Mouse (Mus musculus): ENCODE data around the gene Plekha6. TPM values are rescaled to one million over a fixed set of nuclear protein-coding genes. Genes with fewer than 3 reads are reported as not detected.

Gene Plekha6
- total and polyA plus RNA-seq, 3 experiments: 11.8 to 28.5 TPM; not detected in 1

DNA sequence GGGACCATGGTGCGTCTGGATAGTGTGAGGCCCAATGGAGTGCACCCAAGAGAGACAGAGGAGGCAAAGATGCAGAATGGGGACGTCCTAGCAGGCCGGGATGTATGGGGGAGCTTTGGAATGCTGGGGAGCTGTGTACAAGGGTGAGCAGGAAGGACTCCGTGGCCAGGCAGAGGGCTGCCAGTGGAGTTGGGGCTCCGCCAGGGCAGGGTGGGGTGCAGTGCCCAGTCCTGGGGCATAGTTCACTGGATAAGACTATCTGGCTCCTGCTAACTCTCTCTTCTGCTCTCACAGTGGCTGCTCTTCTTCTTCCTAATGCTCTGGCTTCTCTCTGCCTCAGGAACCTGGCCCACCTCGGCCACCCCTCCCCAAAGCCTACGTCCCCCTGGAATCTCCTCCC, 121.9 kb downstream of the Plekha6 start:
- Histone ChIP-seq H3K4me3 (ENCODE audit: control insufficient read depth in 1 of 2, insufficient read depth in 1 of 2, low read depth in 2 of 2, low read length in 2 of 2) (no peak overlapping the region), H3K4me1 (ENCODE audit: control insufficient read depth in 1 of 2, insufficient read depth in 2 of 2, low read length in 2 of 2) (no peaks in the 10 kb centered on the region), H3K9ac (ENCODE audit: control insufficient read depth, low read depth, low read length, poor library complexity, severe bottlenecking) (no peak overlapping the region), H3K27ac (ENCODE audit: control insufficient read depth, low read depth, low read length) (no peak overlapping the region), H3K79me2 (ENCODE audit: control insufficient read depth, insufficient read depth, low read length, poor library complexity) (no peaks in the 10 kb centered on the region), H3K9me3 (replicated peaks; ENCODE audit: insufficient read depth, low read length) (no peaks in the 10 kb centered on the region), H3K27me3 (ENCODE audit: control insufficient read depth in 1 of 2, insufficient read depth in 2 of 2, low read length in 2 of 2) (no peaks in the 10 kb centered on the region), H3K36me3 (ENCODE audit: control insufficient read depth in 1 of 2, insufficient read depth in 2 of 2, low read length in 2 of 2) (peaks cover 0 to 2% of the 10 kb centered on the region in 2 experiments; a peak in 1 of 4 replicates)
- TF ChIP-seq GABPA (IDR thresholded peaks at IDR 0.05; ENCODE audit: low read depth, low read length): no peak
- no peak for TF ChIP-seq MYC (IDR thresholded peaks at IDR 0.05; ENCODE audit: low read depth, low read length)
- no peak for TF ChIP-seq MXI1 (IDR thresholded peaks at IDR 0.05; ENCODE audit: low read depth, low read length)
- TF ChIP-seq POLR2A (IDR thresholded peaks at IDR 0.05; ENCODE audit: control insufficient read depth in 1 of 2, insufficient read depth in 1 of 2, low read depth in 1 of 2, low read length in 2 of 2, poor library complexity in 1 of 2): no peak
- no peak for TF ChIP-seq TAL1 (IDR thresholded peaks at IDR 0.05; ENCODE audit: low read length)
- TF ChIP-seq POLR2AphosphoS5 (IDR thresholded peaks at IDR 0.05; ENCODE audit: borderline replicate concordance, low read depth, low read length): no peak
- no peak for TF ChIP-seq CHD2 (IDR thresholded peaks at IDR 0.05; ENCODE audit: low read length)
- TF ChIP-seq KAT2A (conservative IDR thresholded peaks at IDR 0.05; ENCODE audit: low read depth, low read length): no peak
- TF ChIP-seq JUND (IDR thresholded peaks at IDR 0.05; ENCODE audit: low read depth, low read length): no peak
- no peak for TF ChIP-seq SMC3 (IDR thresholded peaks at IDR 0.05; ENCODE audit: low read depth, low read length)
- no peak for TF ChIP-seq EP300 (IDR thresholded peaks at IDR 0.05; ENCODE audit: low read depth in 1 of 2, low read length in 2 of 2)
- no peak for TF ChIP-seq POLR2AphosphoS2 (IDR thresholded peaks at IDR 0.05; ENCODE audit: low read length)
- TF ChIP-seq NRF1 (IDR thresholded peaks at IDR 0.05; ENCODE audit: insufficient read depth, low read depth, low read length, poor library complexity, severe bottlenecking): no peak
- TF ChIP-seq CHD1 (IDR thresholded peaks at IDR 0.05; ENCODE audit: low read depth, low read length): no peak
- no peak for TF ChIP-seq MEF2A (IDR thresholded peaks at IDR 0.05; ENCODE audit: extremely low read depth, insufficient replicate concordance, low read depth, low read length, poor library complexity, severe bottlenecking)
- DNase-seq (ENCODE audit: low read depth, low spot score): no peak

DNA sequence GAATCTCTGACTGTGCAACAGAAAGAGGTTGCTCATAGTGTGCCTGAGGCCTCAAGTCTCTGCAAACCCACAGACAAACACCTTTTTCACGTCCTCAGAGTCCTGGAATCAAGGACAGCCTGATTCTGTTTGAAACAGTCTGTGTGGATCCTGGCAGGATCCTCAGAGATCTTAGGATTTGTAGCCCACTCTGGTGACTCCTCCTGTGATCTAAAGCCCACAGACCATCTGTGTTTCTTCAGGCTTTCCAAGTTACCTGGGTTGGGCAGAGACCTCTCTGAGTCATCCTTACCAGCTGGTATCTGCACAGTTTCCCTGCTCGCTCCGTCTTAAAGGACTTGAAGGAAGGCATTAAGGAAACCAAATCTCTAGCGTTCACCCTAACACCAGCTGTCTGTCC, 123.0 kb downstream of the Plekha6 start:
- TF ChIP-seq E2F4 (IDR thresholded peaks at IDR 0.05; ENCODE audit: borderline replicate concordance, low read depth, low read length) (no peak), HCFC1 (IDR thresholded peaks at IDR 0.05; ENCODE audit: low read depth, low read length) (no peak), BHLHE40 (IDR thresholded peaks at IDR 0.05; ENCODE audit: borderline replicate concordance, low read depth, low read length) (no peak), MYB (IDR thresholded peaks at IDR 0.05; ENCODE audit: low read depth, low read length) (no peak), KAT2A (conservative IDR thresholded peaks at IDR 0.05; ENCODE audit: low read depth, low read length) (no peak), RCOR1 (IDR thresholded peaks at IDR 0.05; ENCODE audit: low read depth, low read length) (no peak), ETS1 (IDR thresholded peaks at IDR 0.05; ENCODE audit: low read depth, low read length) (no peak), JUND (IDR thresholded peaks at IDR 0.05; ENCODE audit: low read depth, low read length) (no peak), CTCF (IDR thresholded peaks at IDR 0.05 in 2 of 3, conservative IDR thresholded peaks at IDR 0.05 in 1 of 3; ENCODE audit: control insufficient read depth in 1 of 3, insufficient read depth in 1 of 3, low read depth in 2 of 3, low read length in 3 of 3, poor library complexity in 1 of 3, severe bottlenecking in 1 of 3) (no peak), GABPA (IDR thresholded peaks at IDR 0.05; ENCODE audit: low read depth, low read length) (no peak), ZNF384 (IDR thresholded peaks at IDR 0.05; ENCODE audit: low read depth, low read length) (no peak)
- H3K9me3 ChIP-seq (replicated peaks; ENCODE audit: insufficient read depth, low read length): no peaks in the 10 kb centered on the region
- H3K9ac ChIP-seq (ENCODE audit: control insufficient read depth, low read depth, low read length, poor library complexity, severe bottlenecking): no peak overlapping the region
- no peak for DNase-seq (ENCODE audit: low read depth, low spot score)
- H3K36me3 ChIP-seq (ENCODE audit: control insufficient read depth in 1 of 2, insufficient read depth in 2 of 2, low read length in 2 of 2): peaks cover 0 to 2% of the 10 kb centered on the region in 2 experiments; a peak in 1 of 4 replicates
- H3K4me3 ChIP-seq (ENCODE audit: control insufficient read depth in 1 of 2, insufficient read depth in 1 of 2, low read depth in 2 of 2, low read length in 2 of 2): no peak overlapping the region
- no peak overlapping the region for H3K27ac ChIP-seq (ENCODE audit: control insufficient read depth, low read depth, low read length)
- no peaks in the 10 kb centered on the region for H3K4me1 ChIP-seq (ENCODE audit: control insufficient read depth in 1 of 2, insufficient read depth in 2 of 2, low read length in 2 of 2)
- no peaks in the 10 kb centered on the region for H3K79me2 ChIP-seq (ENCODE audit: control insufficient read depth, insufficient read depth, low read length, poor library complexity)
- no peaks in the 10 kb centered on the region for H3K27me3 ChIP-seq (ENCODE audit: control insufficient read depth in 1 of 2, insufficient read depth in 2 of 2, low read length in 2 of 2)

Data from MEL (cell line).